Mouse (Mus musculus) layer of hippocampus, adult 11-12 months (tissue): ENCODE data around the gene Ascc3.

Source experiments
- DNase-seq: peaks from one replicate; pipeline ENCODE4 v3.0.0; 2022; ENCODE audit warnings: low spot score

The Ascc3 gene

GRCm38 (mm10) chr10:50763457-50764310, 171.2 kb downstream of the Ascc3 start:
- no peak for DNase-seq

- DNase-seq: no peak
Observed at GRCm38 (mm10) chr10:50772811-50773210, 180.3 kb downstream of the Ascc3 start.

- DNase-seq: no peak
Observed at GRCm38 (mm10) chr10:50773846-50774245, 181.4 kb downstream of the Ascc3 start.

- no peak for DNase-seq
Observed at GRCm38 (mm10) chr10:50792840-50793239, 200.4 kb downstream of the Ascc3 start.

GRCm38 (mm10) chr10:50801594-50801993, 209.1 kb downstream of the Ascc3 start:
- DNase-seq: no peak

- DNase-seq: no peak
Observed at GRCm38 (mm10) chr10:50802380-50802779, 209.9 kb downstream of the Ascc3 start.

GRCm38 (mm10) chr10:50806166-50806565, 213.7 kb downstream of the Ascc3 start:
- no peak for DNase-seq

GRCm38 (mm10) chr10:50822363-50822762, 229.9 kb downstream of the Ascc3 start:
- no peak for DNase-seq

- no peak for DNase-seq
Observed at GRCm38 (mm10) chr10:50826829-50827228, 234.4 kb downstream of the Ascc3 start.

- DNase-seq: no peak
Observed at GRCm38 (mm10) chr10:50834533-50834932, 242.1 kb downstream of the Ascc3 start.

- DNase-seq: no peak
Observed at GRCm38 (mm10) chr10:50843363-50843762, 250.9 kb downstream of the Ascc3 start.

- DNase-seq: no peak
Observed at GRCm38 (mm10) chr10:50868202-50868601, 275.7 kb downstream of the Ascc3 start.

GRCm38 (mm10) chr10:50876952-50877351, 284.5 kb downstream of the Ascc3 start:
- DNase-seq: no peak

- DNase-seq: no peak
Observed at GRCm38 (mm10) chr10:50881476-50882069, 289.1 kb downstream of the Ascc3 start.

- DNase-seq: no peak
Observed at GRCm38 (mm10) chr10:50882366-50882765, 289.9 kb downstream of the Ascc3 start.

GRCm38 (mm10) chr10:50886305-50886704, 293.8 kb downstream of the Ascc3 start:
- DNase-seq: no peak

- DNase-seq: no peak
Observed at GRCm38 (mm10) chr10:50890621-50891020, 298.2 kb downstream of the Ascc3 start.

GRCm38 (mm10) chr10:50891876-50892711, 299.6 kb downstream of the Ascc3 start:
- no peak for DNase-seq

GRCm38 (mm10) chr10:50892751-50893320, 300.4 kb downstream of the Ascc3 start:
- DNase-seq: no peak

- DNase-seq: no peak
Observed at GRCm38 (mm10) chr10:50893546-50893945, 301.1 kb downstream of the Ascc3 start.

- DNase-seq: no peak
Observed at GRCm38 (mm10) chr10:50894170-50894991, 301.9 kb downstream of the Ascc3 start, which contains the start of gene Sim1. Gene Sim1, plus strand, starts transcription at chr10:50894754.
